Mouse (Mus musculus) cortical plate, adult 2 months (tissue): Measurements from ENCODE around the gene Rere.

ENCODE experiments used
- CTCF ChIP-seq: fragments of 200-500 bp; IDR thresholded peaks from 2 replicates; pipeline ENCODE4 v1.5.1; 2011; ENCODE audit warnings: mild to moderate bottlenecking, control low read depth, low read length; ENCODE audit not compliant: insufficient read depth; ENCODE audit errors: extremely low read depth
- POLR2A ChIP-seq: fragments of 200-500 bp; IDR thresholded peaks from 2 replicates; pipeline ENCODE4 v1.6.1; 2011; ENCODE audit warnings: mild to moderate bottlenecking, low read length, control low read depth; ENCODE audit not compliant: insufficient read depth; ENCODE audit errors: extremely low read depth

DNA sequence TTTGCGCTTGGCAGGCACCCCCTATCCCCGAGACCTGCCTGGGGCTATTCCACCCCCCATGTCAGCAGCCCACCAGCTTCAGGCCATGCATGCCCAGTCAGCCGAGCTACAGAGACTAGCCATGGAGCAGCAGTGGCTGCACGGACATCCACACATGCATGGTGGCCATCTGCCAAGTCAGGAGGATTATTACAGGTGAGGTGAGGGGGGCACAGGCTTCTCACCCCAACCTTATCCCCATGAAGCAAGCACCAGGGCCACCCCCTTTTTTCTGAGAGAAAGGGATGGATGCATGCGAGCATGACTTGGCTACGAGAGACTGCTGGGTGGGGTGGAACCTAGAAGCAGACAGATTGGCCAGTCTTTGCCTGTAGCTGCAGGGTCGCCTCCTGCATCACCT is 337.6 kb downstream of the Rere start:
- no peak for TF ChIP-seq CTCF
- no peak for TF ChIP-seq POLR2A
